Mouse (Mus musculus) T-helper 2 cell (primary cell): ENCODE results near the gene Kpna3.
"Not testable (repeated sequence)": the region's sequence is repeated elsewhere in the genome, so short reads cannot be mapped to it uniquely, and the experiment has no call there.

Experiments
- in situ Hi-C: fragments of 300-600 bp; cut with MboI, MseI; formaldehyde crosslinking; loops from one replicate; pipeline ENCODE4 v1.15.1; 2025; ENCODE audit warnings: high pct_unique_total_duplicates

Kpna3 gene

DNA sequence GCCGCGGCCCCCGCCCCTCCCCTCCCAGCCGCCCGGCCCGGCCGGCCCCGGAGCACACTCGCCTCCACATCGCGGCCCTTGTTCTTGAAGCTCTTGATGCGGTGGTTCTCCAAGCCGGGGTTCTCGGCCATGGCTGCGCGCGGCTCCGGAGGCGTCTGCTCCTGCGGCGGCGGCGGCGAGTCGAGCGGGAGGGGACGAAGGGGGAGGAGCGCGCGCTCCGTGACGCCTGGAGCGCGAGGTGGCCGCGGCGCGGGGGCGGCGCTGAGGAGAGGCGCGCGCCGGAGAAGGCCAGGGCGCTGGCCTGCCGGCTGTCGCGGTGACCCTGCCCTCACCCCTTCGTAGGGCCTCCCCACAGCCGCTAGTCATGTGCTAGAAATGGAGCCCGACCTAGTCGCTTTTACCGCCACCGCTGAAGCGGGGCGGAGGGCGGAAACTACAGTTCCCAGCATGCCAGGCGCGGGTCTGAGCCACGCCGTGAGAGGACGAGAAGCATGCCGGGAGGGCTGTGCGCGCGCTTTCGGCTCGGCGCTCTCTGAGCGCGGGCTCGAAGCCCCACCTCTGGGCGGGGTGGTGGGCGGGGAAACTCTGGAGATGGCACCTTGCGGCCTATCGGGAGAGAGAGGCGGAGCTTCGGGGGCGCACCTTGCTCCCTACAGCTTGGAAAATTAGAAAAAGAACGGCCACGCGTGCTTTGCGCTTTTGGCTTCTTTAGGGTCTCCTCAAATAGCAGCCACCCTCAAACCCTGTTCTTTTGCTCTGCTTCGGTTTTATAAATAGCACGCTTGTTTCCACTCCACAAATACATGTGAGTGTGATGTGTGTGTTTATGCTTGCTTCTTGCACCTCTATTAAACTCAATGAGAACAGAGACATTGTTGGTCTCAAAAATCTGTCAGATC, at the start of gene Kpna3:
TSS of gene Kpna3 (minus strand) at position 214 of the 899 bp plus-strand sequence.
- in situ Hi-C loops: no loop called here

DNA sequence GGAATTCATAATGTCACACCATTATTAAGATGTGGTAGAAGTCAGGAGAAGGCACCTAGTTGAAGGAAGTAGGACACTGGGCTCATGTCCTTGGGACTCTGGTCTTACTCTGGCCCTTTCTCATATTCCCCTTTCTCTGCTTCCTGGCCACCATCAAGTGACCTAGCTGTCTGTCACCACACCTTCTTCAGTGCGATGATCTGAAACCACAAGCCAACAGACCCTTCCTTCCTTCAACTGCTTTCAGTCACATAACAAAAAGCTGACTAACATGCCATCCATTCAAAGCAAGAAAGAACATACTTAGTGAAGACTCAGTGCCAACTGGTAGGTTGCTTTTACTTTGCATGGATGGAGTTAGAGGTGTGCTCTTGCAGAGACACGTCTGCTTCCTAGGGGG, 20.7 kb upstream of the Kpna3 start:
- in situ Hi-C loops: no loop called here

DNA sequence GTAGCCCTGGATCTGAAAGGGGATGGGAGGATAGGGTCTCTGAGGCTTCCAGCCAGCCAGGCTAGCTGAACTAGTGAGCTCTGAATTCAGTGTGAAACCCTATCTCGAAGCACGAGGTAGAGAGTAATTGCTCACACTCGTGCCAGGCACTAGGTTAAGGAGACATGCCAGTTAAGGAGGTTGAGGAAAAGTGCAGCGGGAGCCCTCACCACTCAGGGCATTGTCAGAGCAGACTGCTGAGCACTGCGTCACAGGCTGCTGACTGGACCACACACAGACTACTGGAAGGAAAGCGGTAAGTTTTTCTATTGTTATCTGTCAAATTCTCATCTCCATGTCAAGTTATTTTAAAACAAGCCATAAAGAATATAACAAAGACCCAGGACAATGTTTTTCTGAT, 17.8 kb upstream of the Kpna3 start:
- in situ Hi-C loops: no loop called here

DNA sequence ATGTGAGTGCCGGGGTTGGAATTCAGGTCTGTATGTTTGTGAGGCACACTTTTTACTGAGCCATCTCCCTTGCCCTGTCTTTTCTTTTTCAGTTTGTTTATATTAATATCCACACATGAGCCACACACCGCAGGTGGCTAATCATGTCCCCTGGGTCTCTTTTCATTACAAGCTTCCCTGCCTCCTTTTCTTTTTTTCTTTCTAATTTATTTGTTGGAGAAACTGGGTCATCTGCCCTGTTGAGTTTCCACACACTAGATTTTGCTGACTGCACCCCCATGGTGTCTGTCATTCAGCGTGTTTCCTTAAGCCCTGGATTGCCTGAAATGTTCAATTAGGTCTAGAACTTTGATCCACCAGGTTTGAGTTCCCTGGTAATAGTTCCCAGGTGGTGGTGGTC, 15.9 kb upstream of the Kpna3 start:
- in situ Hi-C loops: no loop called here

DNA sequence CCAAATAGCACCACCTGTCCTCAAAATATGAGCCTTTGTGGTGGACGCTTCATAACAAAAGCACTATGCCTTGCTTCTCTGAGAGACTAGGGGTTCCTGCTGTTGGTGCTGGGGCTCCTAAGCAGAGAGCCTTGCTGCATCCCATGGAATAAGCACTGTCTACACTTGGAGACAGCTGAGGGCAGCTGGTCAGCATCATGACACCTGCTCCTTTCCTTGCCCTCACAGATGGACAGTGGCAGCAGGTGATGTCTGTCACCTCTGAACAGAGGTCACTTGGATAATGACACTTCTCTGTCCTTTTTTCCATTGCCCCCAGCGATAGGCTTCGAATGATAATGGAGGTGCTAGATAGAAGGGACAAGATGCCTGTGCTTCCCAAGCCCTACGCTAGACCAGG, 13.4 kb upstream of the Kpna3 start:
- in situ Hi-C loops: no loop called here

DNA sequence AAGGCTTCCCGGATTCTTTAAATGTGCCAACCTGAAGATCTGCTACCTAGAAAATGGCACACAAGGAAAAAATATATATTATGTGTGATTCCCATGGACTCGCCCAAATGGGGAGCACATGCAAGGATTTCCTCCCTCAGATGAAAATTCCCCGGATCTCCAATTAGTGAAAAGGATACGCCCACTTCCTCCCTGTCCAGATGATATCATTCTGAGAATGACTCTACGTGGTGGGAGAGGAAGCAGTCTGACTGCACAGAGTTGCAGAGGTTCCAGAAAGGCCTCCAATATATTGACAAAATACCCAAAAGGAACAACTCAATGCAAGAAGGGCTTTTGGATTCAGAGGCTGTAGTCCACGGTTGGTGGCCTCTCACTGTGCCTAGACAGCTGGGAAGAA, 12.8 kb upstream of the Kpna3 start:
- in situ Hi-C loops: no loop called here

DNA sequence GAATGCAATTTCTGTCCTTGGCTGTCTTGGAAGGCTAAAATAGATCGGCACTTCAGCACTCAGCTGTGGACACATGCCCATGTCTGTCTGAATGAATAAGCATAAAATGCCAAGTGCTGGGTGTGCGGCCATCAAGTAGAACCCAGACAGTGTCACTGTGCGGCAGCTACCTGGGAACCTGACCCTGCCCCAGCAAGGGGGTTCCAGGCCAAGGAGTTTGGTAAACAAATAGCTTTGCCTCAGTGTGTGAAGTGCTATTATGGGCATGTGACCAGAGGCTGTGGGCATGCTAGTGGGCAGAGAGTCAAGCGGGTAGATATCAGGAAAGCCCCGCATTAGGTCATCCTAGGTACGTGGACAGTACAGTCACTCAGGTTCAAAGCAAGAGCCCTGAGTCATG, 8.1 kb upstream of the Kpna3 start:
- in situ Hi-C loops: no loop called here

DNA sequence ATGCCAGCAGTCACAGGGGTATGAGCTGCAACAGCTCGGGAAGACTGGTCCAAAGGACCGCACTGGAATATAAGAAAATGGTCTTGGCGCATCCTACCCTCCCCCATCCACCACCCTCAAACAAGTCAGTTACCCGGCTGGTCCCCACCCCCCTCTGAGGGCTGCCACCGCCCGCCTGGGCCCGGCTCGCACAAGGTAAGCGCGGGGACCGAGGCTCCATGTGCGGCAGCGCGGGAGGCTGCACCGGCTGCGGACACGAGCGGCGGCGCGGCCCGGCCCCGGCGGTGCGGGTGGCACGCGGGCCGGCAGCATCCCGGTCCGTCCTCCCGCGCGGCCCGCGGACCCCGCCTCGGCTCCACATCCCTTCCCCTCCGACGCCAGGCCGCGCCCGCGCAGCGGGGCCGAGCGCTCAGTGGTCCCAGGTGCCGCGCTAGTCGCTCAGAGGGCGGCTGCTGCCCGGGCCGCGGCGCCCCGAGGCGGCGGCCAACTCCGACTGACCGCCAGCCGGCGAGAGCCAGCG, 473 bp downstream of the Kpna3 start:
- in situ Hi-C loops: no loop called here

DNA sequence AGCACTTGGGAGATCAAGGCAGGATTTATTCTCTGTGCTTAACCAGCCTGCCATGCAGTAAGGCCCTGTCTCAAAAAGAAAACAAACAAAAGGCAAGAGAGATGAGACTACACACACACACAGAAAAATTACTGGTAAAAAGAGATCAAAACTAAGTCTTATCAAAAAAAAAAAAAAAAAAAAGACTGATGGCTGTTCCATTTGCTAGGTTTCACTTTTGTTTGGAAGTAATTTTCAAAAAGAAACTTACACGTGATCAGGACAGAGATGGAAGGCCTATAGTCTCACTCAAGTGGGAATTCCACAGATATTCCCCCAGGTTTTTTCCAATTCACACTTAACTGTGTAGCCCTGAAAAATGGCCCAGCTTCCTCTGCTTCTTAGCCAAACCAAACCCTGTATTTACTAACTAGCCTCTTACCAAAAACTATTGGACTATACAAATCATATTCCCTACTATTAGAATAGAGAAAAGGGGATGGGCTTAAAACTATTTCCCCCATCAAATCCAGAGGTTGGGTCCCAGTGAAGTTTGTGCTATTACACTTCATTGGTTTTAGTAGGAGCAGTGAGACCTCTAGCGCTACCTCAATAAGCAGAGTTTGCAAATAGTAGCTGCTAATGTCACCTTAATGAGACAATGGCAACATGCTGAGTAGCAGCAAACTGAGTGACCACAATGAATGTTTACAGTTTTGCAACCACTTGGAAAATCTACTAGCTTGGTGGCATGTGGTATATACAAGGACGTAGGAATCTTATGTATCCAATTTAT, 1.3 kb downstream of the Kpna3 start:
- in situ Hi-C loops: no loop called here

DNA sequence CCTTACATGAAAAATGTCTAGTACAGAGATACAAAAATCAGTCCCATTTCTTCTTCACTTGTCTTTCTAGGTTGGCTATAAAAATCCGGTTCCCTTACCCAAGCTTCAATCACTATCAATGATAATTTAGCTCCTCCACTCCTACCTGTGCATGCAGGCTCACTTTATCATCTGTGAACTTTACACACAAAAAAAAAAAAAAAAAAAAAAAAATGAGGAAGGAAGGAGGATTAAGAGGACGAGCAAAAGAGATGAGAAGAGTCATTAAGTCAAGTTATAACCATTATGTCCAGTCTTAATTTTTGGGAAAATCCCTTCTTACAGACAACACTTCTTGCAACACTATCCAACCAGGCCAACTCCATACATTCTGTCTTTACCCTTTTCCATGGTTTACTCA, 2.8 kb downstream of the Kpna3 start:
- in situ Hi-C loops: no loop called here

DNA sequence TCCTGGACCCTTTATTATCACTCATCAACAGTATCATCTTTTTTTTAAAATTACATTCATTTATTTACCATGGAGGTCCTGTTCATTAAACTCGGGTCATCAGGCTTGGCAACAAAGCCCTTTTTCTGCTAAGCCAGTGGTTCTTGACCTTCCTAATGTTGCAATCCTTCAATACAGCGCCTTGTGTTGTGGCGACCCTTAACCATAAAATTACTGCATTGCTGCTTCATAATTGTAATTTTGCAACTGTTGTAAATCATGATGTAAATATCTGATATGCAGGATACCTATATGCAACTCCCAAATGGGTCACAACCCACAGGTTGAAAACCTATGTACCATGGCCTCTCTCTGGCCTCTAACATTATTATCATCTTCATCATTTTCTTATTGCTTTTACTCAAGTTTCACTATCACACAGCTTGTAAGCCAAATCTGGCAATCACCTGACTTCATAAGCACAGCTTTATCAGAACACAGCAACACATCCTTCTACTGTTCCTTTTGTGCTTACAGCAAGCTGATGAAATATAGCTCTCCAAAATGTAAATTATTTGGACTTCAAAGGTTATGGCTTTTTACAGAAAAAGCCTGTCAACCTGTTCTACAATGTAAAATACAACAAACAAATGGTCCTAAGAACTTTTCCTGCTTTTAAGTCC, 11.4 kb downstream of the Kpna3 start:
- in situ Hi-C loops: no loop called here

DNA sequence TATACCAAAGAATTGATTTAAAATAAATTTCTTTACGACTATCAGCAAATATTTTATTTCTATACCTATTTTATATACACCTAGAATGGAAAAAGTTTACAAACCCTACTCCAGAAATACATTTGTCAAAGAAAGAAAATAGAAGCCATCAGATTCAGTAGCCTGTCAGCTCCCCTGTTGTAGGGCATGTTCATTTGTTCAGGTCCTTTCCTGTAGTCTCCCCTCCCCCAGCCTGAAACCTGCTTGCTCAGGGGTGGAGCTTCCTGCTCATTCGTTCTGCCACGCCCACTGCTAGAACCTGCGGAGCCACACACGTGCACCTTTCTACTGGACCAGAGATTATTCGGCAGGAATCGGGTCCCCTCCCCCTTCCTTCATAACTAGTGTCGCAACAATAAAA, 12.6 kb downstream of the Kpna3 start:
- in situ Hi-C loops: not testable (repeated sequence)

DNA sequence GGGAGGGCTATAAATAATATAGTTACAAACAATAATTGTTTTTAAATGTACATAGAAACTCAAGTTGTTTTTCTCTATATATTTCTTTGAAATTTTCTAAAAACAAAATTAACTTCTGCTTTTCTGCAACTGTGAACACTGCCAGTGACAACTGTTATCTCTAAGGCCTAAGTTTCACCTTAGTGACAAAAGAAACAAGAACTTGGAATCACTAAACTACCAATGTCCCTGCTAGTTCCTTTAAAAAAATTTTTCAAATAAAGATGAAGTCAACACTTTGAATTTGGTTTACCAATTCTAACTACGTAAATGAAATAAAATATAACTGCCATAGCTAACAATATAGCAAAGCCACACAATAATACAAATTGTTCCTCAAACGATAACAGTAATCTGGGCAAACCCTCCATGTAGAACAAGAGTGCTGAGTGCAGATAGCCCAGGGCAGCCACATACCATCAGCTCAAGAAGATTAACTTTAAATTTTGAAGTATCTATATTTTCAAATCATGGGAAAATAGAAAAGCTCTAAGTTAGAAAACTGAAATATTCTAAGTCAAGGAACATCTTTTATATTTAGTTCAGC, 14.5 kb downstream of the Kpna3 start:
- in situ Hi-C loops: no loop called here

DNA sequence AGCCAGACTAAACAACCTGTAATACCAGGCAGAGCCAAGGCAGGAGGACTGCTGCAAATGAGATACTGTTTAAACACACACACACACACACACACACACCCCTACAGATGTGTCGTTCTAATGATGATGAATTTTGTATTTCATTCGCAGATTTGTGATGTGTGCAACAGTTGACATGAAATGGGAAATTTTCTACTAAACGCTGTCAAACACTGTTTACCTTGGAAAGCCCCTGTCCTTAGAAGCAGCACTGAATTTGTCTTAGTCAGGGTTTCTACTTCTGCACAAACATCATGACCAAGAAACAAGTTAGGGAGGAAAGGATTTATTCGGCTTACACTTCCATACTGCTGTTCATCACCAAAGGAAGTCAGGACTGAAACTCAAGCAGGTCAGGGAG, 24.0 kb downstream of the Kpna3 start:
- in situ Hi-C loops: no loop called here

DNA sequence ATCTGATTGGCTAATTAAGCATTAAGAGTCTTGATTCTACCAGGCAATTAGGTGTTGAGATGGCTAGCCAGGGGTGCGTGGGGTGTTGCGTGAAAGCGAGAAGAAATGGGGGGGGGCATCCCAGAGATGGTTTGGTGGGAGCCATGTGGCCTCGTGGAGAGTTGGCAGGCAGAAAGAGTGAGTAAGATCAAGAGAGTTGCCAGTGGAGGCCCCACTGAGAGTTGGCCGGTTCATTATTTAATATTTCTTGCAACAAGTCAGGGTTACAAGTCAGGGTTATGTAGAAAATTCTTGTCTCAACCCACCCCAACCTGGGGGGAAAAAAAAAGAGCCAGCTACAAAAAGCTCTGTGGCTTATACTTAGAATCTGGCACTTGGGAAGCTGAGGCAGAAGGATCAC, 24.4 kb downstream of the Kpna3 start:
- in situ Hi-C loops: no loop called here

DNA sequence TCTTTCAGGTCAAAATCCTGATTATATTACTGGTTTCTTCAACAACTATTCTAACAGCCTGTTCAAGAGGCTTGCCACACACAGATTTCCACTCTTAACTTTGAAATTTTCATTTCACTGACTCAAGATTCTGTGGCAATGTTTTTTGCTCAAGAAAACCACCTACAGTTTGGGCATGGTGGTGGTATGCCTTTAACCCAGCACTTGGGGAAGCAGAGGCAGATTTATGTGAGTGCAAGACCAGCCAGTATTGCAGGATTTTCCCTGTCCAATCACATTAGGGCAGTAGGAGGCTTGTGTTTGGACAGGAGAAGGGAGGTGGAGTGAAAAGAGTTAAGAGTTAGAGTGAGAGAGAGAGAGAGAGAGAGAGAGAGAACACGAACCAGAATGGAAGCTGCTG, 24.9 kb downstream of the Kpna3 start:
- in situ Hi-C loops: no loop called here

DNA sequence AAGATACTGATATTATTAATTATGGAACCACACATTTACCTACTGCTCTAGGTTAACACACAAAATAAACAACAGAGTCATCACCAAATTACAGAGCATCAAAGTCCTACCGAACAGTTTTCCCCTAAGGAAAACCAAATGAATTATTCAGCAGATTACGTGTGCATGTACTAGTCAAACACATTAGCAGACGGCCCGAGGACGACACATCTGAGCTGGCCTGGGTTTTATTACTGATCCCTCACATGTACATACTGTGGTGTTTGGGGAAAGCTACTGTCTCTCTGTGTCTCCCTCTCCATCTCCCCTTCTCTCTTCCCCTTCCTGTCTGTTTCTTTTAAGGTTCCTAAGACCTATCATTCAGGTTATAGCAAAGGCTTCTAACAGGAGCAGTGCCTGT, 25.5 kb downstream of the Kpna3 start:
- in situ Hi-C loops: no loop called here

DNA sequence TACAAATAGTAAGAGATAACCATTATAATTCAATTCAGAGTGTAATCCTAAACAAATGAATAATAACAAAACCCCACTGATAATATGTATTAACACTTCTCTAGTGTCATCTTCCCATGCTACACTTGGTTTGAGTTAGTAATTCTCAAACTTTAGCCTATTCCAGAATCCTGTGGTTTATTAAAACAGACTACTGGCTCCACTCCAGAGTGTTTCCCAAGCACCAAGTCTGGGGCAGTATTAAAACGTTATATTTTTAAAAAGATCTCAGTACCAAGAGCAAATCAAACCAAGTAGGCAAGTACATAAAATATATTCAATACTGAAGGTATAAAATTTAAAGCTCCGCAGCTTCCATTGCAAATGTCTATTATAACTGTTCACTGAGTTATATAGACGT, 26.0 kb downstream of the Kpna3 start:
- in situ Hi-C loops: no loop called here

DNA sequence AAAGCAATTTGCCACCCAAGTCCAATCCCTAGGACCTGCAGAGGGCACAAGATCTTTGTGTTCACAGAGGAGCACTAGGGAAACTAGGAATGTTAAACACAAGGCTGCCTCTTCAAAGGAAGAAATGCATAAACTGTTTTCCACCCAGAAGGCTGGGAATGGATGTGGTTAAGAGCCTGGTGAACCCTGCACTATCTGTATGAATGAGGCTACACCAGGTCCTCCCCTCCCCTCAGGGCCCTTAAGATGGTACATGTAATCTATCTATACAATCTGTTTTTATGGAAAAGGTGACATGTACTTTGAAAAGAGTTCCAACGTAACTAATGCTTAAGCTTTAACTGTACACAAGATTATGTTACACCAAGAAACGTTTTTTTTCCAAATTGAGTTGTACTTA, 29.7 kb downstream of the Kpna3 start:
- in situ Hi-C loops: no loop called here

DNA sequence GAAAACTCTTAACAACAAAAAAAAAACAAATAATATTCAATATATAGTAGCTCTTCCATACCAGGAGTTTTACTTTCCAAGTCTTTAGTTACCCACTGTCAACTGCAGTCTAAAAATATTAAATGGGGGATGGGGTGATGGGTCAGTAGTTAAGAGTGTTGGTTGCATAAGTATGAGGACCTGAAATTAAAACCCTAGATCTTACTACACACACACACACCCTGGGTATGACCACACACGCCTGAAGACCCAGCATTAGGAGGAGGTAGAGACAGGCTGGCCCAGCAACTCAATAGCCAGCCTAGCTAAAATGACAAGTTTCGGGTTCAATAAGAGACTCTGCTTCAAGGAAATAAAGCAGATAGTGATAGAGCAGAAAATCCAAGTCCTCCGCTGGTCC, 32.6 kb downstream of the Kpna3 start:
- in situ Hi-C loops: no loop called here

DNA sequence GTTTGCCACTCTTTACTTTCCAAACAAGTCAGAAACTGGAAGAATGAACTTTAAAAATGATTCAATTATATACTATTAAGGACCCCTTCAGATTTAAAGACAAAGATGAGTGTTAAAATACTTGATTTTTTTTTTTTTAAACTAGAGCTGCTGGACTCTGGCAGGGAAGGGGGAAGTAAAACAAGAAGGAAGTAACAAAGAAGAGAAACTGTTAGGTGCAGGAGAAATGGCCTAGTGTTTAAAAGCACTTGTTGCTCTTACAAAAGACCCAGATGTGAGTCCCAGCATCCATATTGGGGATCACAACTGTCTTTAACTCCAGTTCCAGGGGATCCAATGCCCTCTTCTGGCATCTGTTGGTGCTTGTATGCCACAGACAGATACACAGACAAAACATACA, 33.9 kb downstream of the Kpna3 start:
- in situ Hi-C loops: no loop called here

DNA sequence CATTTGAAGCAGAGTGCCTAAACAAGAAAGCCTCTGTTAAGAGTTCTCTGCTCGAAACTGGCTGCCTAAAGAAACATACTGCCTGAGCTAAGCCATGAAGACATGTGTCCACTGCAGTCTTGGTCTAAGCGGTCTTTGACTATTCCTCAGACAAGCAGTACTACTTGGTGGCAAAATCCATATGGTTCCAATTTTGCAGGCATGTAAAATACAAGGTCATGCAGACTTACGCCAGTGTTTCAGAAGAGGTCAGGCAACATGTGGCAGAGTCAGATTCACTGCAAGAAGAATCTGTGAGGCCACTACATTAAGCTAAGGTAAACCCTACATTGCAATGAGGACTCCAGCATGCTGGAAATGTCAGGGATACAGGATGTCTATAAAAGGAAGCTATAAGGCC, 34.7 kb downstream of the Kpna3 start:
- in situ Hi-C loops: no loop called here
